Mouse (Mus musculus) c-Kit-positive CD71-positive TER-119-negative erythroid progenitor cells, embryonic 14.5 days (primary cell): ENCODE measurements around the gene Memo1.
A peak's percentile ranks its signal among the peaks of the same experiment; 100 is the strongest.
"Not testable (repeated sequence)": the region's sequence is repeated elsewhere in the genome, so short reads cannot be mapped to it uniquely, and the experiment has no call there.

Experiments
- DNase-seq: peaks from one replicate; pipeline ENCODE4 v3.0.0-alpha.2; 2013; ENCODE audit warnings: low read depth

Memo1 gene

GRCm38 (mm10) chr17:74295026-74295970 lies at the start of gene Memo1:
Gene Memo1, minus strand, starts transcription at chr17:74295521.
- DNase-seq: no peak

GRCm38 (mm10) chr17:74341151-74341550 lies 45.8 kb upstream of the Memo1 start:
- DNase-seq: no peak

GRCm38 (mm10) chr17:74338937-74339804 lies 43.9 kb upstream of the Memo1 start, which contains the start of gene Spast:
Gene Spast, plus strand, starts transcription at chr17:74338987.
- no peak for DNase-seq

- DNase-seq: peak; percentile 91
Measured at GRCm38 (mm10) chr17:74338225-74338931, 43.1 kb upstream of the Memo1 start.

GRCm38 (mm10) chr17:74331049-74331676 lies 35.8 kb upstream of the Memo1 start:
- DNase-seq: no peak

- peak; percentile 80 for DNase-seq
Measured at GRCm38 (mm10) chr17:74328146-74328545, 32.8 kb upstream of the Memo1 start.

GRCm38 (mm10) chr17:74327195-74327594 lies 31.9 kb upstream of the Memo1 start:
- not testable (repeated sequence) for DNase-seq

GRCm38 (mm10) chr17:74323844-74324243 lies 28.5 kb upstream of the Memo1 start, which contains the start of gene Dpy30:
Gene Dpy30, minus strand, starts transcription at chr17:74323944.
- DNase-seq: no peak

- DNase-seq: no peak
Measured at GRCm38 (mm10) chr17:74322400-74323054, 27.2 kb upstream of the Memo1 start.

- no peak for DNase-seq
Measured at GRCm38 (mm10) chr17:74318721-74319120, 23.4 kb upstream of the Memo1 start.

GRCm38 (mm10) chr17:74316309-74316863 lies 21.1 kb upstream of the Memo1 start:
- DNase-seq: peak; percentile 75

- DNase-seq: no peak
Measured at GRCm38 (mm10) chr17:74315445-74316308, 20.4 kb upstream of the Memo1 start.

GRCm38 (mm10) chr17:74306021-74306420 lies 10.7 kb upstream of the Memo1 start:
- no peak for DNase-seq

- no peak for DNase-seq
Measured at GRCm38 (mm10) chr17:74305616-74306015, 10.3 kb upstream of the Memo1 start.

GRCm38 (mm10) chr17:74304060-74304459 lies 8.7 kb upstream of the Memo1 start:
- no peak for DNase-seq

GRCm38 (mm10) chr17:74300089-74300488 lies 4.8 kb upstream of the Memo1 start:
- DNase-seq: no peak

- DNase-seq: not testable (repeated sequence)
Measured at GRCm38 (mm10) chr17:74296991-74297390, 1.7 kb upstream of the Memo1 start.

- DNase-seq: no peak
Measured at GRCm38 (mm10) chr17:74296076-74296823, 929 bp upstream of the Memo1 start.
